Mouse (Mus musculus) liver, embryonic 14.5 days (tissue): ENCODE results near the gene Faap20.

Experiments
- CTCF ChIP-seq: IDR thresholded peaks from 2 replicates; pipeline ENCODE4 v1.5.1; 2016; ENCODE audit warnings: antibody characterized with exemption, low read depth, control low read depth
- EP300 ChIP-seq: IDR thresholded peaks from 2 replicates; pipeline ENCODE4 v1.6.1; 2016; ENCODE audit warnings: antibody characterized with exemption, low read depth

DNA sequence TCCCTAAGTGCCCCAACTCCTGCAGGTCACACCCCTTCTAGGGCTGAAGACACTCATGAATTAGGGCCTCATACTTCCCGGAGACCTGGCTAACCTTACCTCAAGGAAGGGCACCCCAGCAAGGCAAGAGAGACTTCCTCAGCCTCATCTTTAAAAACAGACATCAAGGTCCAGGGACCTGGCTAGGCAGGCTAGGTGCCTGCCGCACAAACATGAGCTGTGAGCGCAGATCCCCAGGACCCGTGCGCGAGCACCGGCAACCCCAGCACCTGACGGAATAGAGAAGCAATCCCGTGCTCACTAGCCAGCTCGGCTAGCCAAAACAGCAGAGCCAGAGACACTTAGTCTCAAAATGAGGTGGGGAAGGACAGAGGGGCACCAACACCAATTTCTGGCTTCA, 34.8 kb upstream of the Faap20 start:
- TF ChIP-seq EP300 (no peak), CTCF (no peak)
